In the genomic region with DNA sequence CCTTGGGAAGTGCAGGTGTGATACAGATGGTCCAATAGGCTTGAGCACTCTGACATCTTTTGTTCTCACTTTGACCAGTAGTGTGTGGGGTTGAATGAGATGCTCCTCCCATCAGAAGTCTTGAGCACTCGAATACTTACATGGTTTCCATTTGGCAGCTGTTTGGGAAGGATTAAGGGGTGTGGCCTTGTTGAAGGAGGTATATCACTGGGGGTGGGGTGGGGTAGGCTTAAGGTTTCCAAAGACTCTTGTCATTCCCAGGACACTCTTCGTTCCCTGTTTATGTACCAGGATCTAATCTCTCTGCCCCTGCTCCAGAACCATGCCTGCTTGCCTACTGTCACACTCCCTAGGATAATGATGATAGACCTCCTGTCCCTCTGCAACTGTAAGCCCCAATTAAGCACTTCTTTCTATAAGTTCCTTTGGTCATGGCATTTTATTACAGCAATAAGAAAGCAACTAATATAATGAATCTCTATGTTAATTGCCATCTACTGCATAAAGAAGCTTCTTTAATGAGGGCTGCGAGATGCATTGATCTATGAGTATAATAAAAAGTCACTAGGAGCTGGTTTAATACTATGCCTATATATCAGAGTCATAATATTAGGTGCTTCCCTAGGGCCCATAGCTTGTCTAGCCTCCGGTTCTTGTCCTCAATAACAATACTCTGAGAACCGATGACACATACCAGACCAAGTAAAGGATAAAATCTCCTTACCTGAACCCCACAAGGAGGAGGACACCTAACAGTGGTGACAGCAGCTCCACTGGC, we compare ENCODE assay signal across 38 mouse cellular contexts. TPM values are rescaled to one million over a fixed set of nuclear protein-coding genes. Genes with fewer than 3 reads are reported as not detected.
"Had no signal": no experiment of that assay in that cellular context is flagged by ENCODE, and none has a peak within 500 bp of the region (broad histone marks: within the 10 kb centered on the region; RNA-seq: fewer than 3 reads in every experiment).

No protein-coding gene starts in this region.

- H3K9me3 ChIP-seq: heart, embryonic 13.5 days; heart, embryonic 15.5 days; hindbrain, embryonic 10.5 days; hindbrain, embryonic 13.5 days; hindbrain, embryonic 15.5 days; intestine, embryonic 15.5 days; limb, embryonic 10.5 days had no signal

- H3K27me3 ChIP-seq: heart, embryonic 13.5 days; heart, embryonic 15.5 days; hindbrain, embryonic 13.5 days; hindbrain, embryonic 15.5 days; intestine, embryonic 15.5 days; limb, embryonic 12.5 days had no signal

- DNase-seq: gastrocnemius, adult 2 months; gastrocnemius, postnatal 10 days; gastrocnemius, postnatal 25 days; heart, postnatal 14 days; heart, postnatal 36 days; kidney, adult 18-20 months; kidney, adult 8-10 months; kidney, postnatal 10 days; kidney, postnatal 25 days; kidney, postnatal 4 days; liver had no signal

- H3K4me3 ChIP-seq: gastrocnemius, adult 2 months; heart, embryonic 13.5 days; heart, embryonic 15.5 days; hindbrain, embryonic 10.5 days; hindbrain, embryonic 13.5 days; hindbrain, embryonic 15.5 days; intestine, embryonic 15.5 days; layer of hippocampus, adult 2 months; left cerebral cortex, adult 2 months; limb, embryonic 10.5 days; limb, embryonic 12.5 days had no signal

- ATAC-seq: forebrain, embryonic 16.5 days; inflammation-experienced regulatory T-cells, adult 6 months; intestine, embryonic 15.5 days; intestine, postnatal 0 days had no signal

- H3K9ac ChIP-seq: heart, embryonic 13.5 days; heart, embryonic 15.5 days; hindbrain, embryonic 13.5 days; hindbrain, embryonic 15.5 days; intestine, embryonic 15.5 days; limb, embryonic 12.5 days had no signal

- H3K4me2 ChIP-seq: heart, embryonic 11.5 days; heart, embryonic 13.5 days; heart, embryonic 15.5 days; hindbrain, embryonic 13.5 days; hindbrain, embryonic 15.5 days; intestine, embryonic 15.5 days; limb, embryonic 12.5 days; liver, embryonic 11.5 days had no signal

- H3K27ac ChIP-seq: gastrocnemius, adult 2 months; heart, embryonic 13.5 days; heart, embryonic 15.5 days; hindbrain, embryonic 10.5 days; hindbrain, embryonic 13.5 days; hindbrain, embryonic 15.5 days; intestine, embryonic 15.5 days; layer of hippocampus, adult 2 months; left cerebral cortex, adult 2 months; limb, embryonic 10.5 days; limb, embryonic 12.5 days had no signal

- H3K36me3 ChIP-seq: heart, embryonic 13.5 days; heart, embryonic 15.5 days; hindbrain, embryonic 10.5 days; hindbrain, embryonic 13.5 days; hindbrain, embryonic 15.5 days; intestine, embryonic 15.5 days; limb, embryonic 10.5 days; limb, embryonic 12.5 days had no signal

- H3K4me1 ChIP-seq: hindbrain, embryonic 10.5 days; hindbrain, embryonic 13.5 days; hindbrain, embryonic 15.5 days; intestine, embryonic 15.5 days; limb, embryonic 10.5 days had no signal

RNA-seq across cellular contexts. Expression of a gene that starts 20.8 kb away (rescaled TPM):
- total RNA-seq: gastrocnemius, adult 2 months; gastrocnemius, postnatal 10 days; gastrocnemius, postnatal 25 days; gastrocnemius, postnatal 4 days; granulocyte monocyte progenitor cell, adult 5-6 weeks; heart, adult 8-10 months; heart, postnatal 14 days; heart, postnatal 36 days; layer of hippocampus, adult 2 months; layer of hippocampus, postnatal 10 days; layer of hippocampus, postnatal 25 days; left cerebral cortex, adult 2 months; left cerebral cortex, postnatal 14 days; left cerebral cortex, postnatal 36 days had no signal
- polyA plus RNA-seq: forebrain, embryonic 16.5 days; frontal cortex, adult 2 months; heart, embryonic 11.5 days; heart, embryonic 13.5 days; heart, embryonic 15.5 days; heart, postnatal 0 days; hindbrain, embryonic 10.5 days; hindbrain, embryonic 13.5 days; hindbrain, embryonic 15.5 days; inflammation-experienced regulatory T-cells, adult 6 months; intestine, embryonic 15.5 days; intestine, postnatal 0 days; kidney, embryonic 14.5 days; kidney, embryonic 16.5 days; limb, embryonic 10.5 days; limb, embryonic 12.5 days; limb, embryonic 14.5 days; liver, embryonic 11.5 days had no signal
